In the genomic region with DNA sequence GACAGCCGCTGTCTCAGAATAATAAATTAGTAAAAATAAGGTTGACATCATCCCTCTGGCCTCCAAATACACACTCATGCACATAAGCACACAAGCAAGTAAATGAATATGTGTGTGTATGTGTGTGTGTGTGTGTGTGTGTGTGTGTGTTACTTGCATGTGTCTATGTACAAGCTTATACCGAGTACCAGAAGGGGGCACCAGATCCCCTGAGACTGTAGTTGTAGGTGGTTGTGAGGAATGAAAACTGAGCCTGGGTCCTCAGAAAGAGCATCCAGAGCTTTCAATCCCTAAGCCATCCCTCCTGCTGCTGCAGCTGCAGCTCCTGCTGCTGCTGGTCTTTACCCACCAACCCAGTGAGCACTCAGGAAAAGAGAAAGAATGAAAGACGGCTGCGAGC, we compare ENCODE assay signal across 21 mouse cellular contexts.
DNase-seq lines count a peak whose midpoint lies in the region; ATAC-seq and TF ChIP-seq lines count a peak whose summit lies in the region.
"Had no signal": no experiment of that assay in that cellular context is flagged by ENCODE, and none has a peak within 500 bp of the region (broad histone marks: within the 10 kb centered on the region; RNA-seq: fewer than 3 reads in every experiment).

No protein-coding gene starts in this region.

- H3K4me2 ChIP-seq in hindbrain, postnatal 0 days (ENCODE audit: low read depth, low read length), result no peak overlapping the region
- H3K4me2 ChIP-seq in hindbrain, embryonic 13.5 days, result no peak overlapping the region
- H3K4me2 ChIP-seq in neural tube, embryonic 15.5 days, result no peak overlapping the region
- H3K4me2 ChIP-seq in intestine, postnatal 0 days (replicated peaks; ENCODE audit: low read depth), result no peak overlapping the region
- H3K4me2 ChIP-seq: forebrain, embryonic 12.5 days had no signal

- no peaks in the 10 kb centered on the region for H3K4me1 ChIP-seq in hindbrain, postnatal 0 days (ENCODE audit: insufficient read depth, low read length)
- peaks cover 10% of the 10 kb centered on the region for H3K4me1 ChIP-seq in hindbrain, embryonic 13.5 days (replicated peaks)
- peaks cover 18% of the 10 kb centered on the region for H3K4me1 ChIP-seq in neural tube, embryonic 15.5 days
- no peaks in the 10 kb centered on the region for H3K4me1 ChIP-seq in intestine, postnatal 0 days (replicated peaks; ENCODE audit: control insufficient read depth, insufficient read depth, low read length)
- H3K4me1 ChIP-seq: heart, embryonic 10.5 days had no signal

- no peak overlapping the region for H3K9ac ChIP-seq in hindbrain, postnatal 0 days (replicated peaks; ENCODE audit: low read length)
- H3K9ac ChIP-seq in hindbrain, embryonic 13.5 days, result no peak overlapping the region
- no peak overlapping the region for H3K9ac ChIP-seq in neural tube, embryonic 15.5 days (replicated peaks)
- H3K9ac ChIP-seq in intestine, postnatal 0 days (ENCODE audit: low read depth, low read length), result no peak overlapping the region
- H3K9ac ChIP-seq: forebrain, embryonic 12.5 days had no signal

- TF ChIP-seq CTCF in hindbrain, postnatal 0 days (IDR thresholded peaks at IDR 0.05; ENCODE audit: low read depth), result peak; percentile 24
- TF ChIP-seq CTCF in intestine, postnatal 0 days (IDR thresholded peaks at IDR 0.05; ENCODE audit: low read depth), result no peak

- no peak overlapping the region for H3K4me3 ChIP-seq in hindbrain, postnatal 0 days (ENCODE audit: low read length)
- no peak overlapping the region for H3K4me3 ChIP-seq in hindbrain, embryonic 13.5 days
- H3K4me3 ChIP-seq in neural tube, embryonic 15.5 days (replicated peaks), result no peak overlapping the region
- no peak overlapping the region for H3K4me3 ChIP-seq in intestine, postnatal 0 days (ENCODE audit: low read depth, low read length)
- H3K4me3 ChIP-seq: forebrain, embryonic 12.5 days; heart, embryonic 10.5 days; left cerebral cortex, adult 2 months; myocyte had no signal

- no peaks in the 10 kb centered on the region for H3K27me3 ChIP-seq in hindbrain, postnatal 0 days (ENCODE audit: insufficient read depth, low read length)
- no peaks in the 10 kb centered on the region for H3K27me3 ChIP-seq in hindbrain, embryonic 13.5 days
- H3K27me3 ChIP-seq in neural tube, embryonic 15.5 days (replicated peaks), result no peaks in the 10 kb centered on the region
- H3K27me3 ChIP-seq in intestine, postnatal 0 days (replicated peaks; ENCODE audit: control insufficient read depth, insufficient read depth, low read length), result no peaks in the 10 kb centered on the region

- H3K36me3 ChIP-seq in hindbrain, postnatal 0 days (ENCODE audit: insufficient read depth, low read length), result no peaks in the 10 kb centered on the region
- no peaks in the 10 kb centered on the region for H3K36me3 ChIP-seq in hindbrain, embryonic 13.5 days
- H3K36me3 ChIP-seq in neural tube, embryonic 15.5 days, result no peaks in the 10 kb centered on the region
- H3K36me3 ChIP-seq in intestine, postnatal 0 days (ENCODE audit: control insufficient read depth, insufficient read depth), result no peaks in the 10 kb centered on the region
- H3K36me3 ChIP-seq: forebrain, embryonic 12.5 days; heart, embryonic 10.5 days had no signal

- no peaks in the 10 kb centered on the region for H3K9me3 ChIP-seq in hindbrain, postnatal 0 days (ENCODE audit: low read length)
- no peaks in the 10 kb centered on the region for H3K9me3 ChIP-seq in hindbrain, embryonic 13.5 days
- no peaks in the 10 kb centered on the region for H3K9me3 ChIP-seq in neural tube, embryonic 15.5 days (replicated peaks)
- H3K9me3 ChIP-seq in intestine, postnatal 0 days (ENCODE audit: control insufficient read depth), result no peaks in the 10 kb centered on the region
- H3K9me3 ChIP-seq: forebrain, embryonic 12.5 days; heart, embryonic 10.5 days had no signal

- H3K27ac ChIP-seq in hindbrain, postnatal 0 days, result no peak overlapping the region
- no peak overlapping the region for H3K27ac ChIP-seq in hindbrain, embryonic 13.5 days
- H3K27ac ChIP-seq in neural tube, embryonic 15.5 days (replicated peaks), result peak overlapping the region; percentile 60
- H3K27ac ChIP-seq in intestine, postnatal 0 days (ENCODE audit: low read depth, low read length), result no peak overlapping the region
- H3K27ac ChIP-seq: forebrain, embryonic 12.5 days; heart, embryonic 10.5 days; left cerebral cortex, adult 2 months had no signal

- DNase-seq in hindbrain, postnatal 0 days (ENCODE audit: low spot score), result no peak
- DNase-seq in neural tube, embryonic 10.5 days (ENCODE audit: extremely low spot score, low spot score), result no peak
- DNase-seq in ES-CJ7 (ENCODE audit: low read depth, low spot score), result peak; percentile 69
- DNase-seq: adrenal gland, postnatal 10 days; cerebellum, adult 9-11 months; gastrocnemius, postnatal 36 days; kidney, adult 9 months; kidney, postnatal 25 days; left cerebral cortex, postnatal 4 days; liver; lung, adult 18-20 months; lung, postnatal 36 days had no signal

- ATAC-seq in hindbrain, postnatal 0 days, result no peak
- ATAC-seq in hindbrain, embryonic 13.5 days (ENCODE audit: low FRiP score), result no peak
- ATAC-seq in neural tube, embryonic 15.5 days (ENCODE audit: low FRiP score), result 0 out of 2 replicates have a peak, but pooled peaks have one; percentile 4
- no peak for ATAC-seq in intestine, postnatal 0 days
- ATAC-seq in granulocyte monocyte progenitor cell, adult 5-6 weeks (replicated peaks; ENCODE audit: poor library complexity, severe bottlenecking), result no peak
- ATAC-seq: activated CD4-positive, CD25-positive, alpha-beta regulatory T cell, adult 4 months had no signal

- 77% methylated on average over 4 of the region's 4 CpGs for WGBS in hindbrain, postnatal 0 days
- WGBS in hindbrain, embryonic 13.5 days, result 85% methylated on average over 4 of the region's 4 CpGs
- 84% methylated on average over 4 of the region's 4 CpGs for WGBS in neural tube, embryonic 15.5 days
- 96% methylated on average over 4 of the region's 4 CpGs for WGBS in intestine, postnatal 0 days
